Mouse (Mus musculus): ENCODE data around the gene Tspan6. TPM values are rescaled to one million over a fixed set of nuclear protein-coding genes. Genes with fewer than 3 reads are reported as not detected.

Gene Tspan6
- 30.2 and 33.3 TPM in 2 replicates for polyA plus RNA-seq (2016; fragmentation: Nextera tagmentation; extraction: Ambion mirVana)

DNA sequence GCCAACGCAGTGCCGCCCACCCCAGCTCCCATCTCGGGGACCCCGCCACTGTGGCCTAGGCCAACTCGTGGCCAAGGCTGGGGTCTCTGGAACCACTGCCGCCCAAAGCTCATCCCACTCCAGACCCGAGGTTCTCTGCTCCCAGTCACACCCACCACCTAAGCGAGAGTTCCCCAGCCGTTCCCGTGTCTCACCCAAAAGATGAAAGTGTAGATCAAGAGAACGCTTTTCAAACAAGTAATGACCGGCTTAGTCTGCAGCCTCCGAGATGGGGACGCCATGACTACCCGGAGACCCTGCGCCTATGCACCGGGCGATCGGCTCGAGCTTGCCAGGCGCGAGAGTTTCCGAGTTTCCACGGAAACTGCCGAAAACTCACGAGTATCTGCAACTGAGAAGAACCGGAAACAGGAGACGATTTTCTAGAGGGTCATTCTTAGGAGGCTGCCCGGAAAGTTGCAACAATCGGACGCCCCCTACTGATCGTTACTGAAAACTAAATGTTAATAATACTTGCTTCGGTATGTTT is at the start of gene Tspan6:
Tspan6 (minus strand) TSS at position 416 of the 529 bp plus-strand sequence.
- Histone ChIP-seq H3K27ac (no peak within 1 kb of the TSS), H3K27me3 (replicated peaks) (no peaks in the 10 kb centered on the region), H3K4me1 (no peaks in the 10 kb centered on the region), H3K36me3 (no peaks in the 10 kb centered on the region; the same call in 1 of the 2 replicates), H3K4me3 (peak within 1 kb of the TSS; percentile 55), H3K9me3 (replicated peaks) (no peaks in the 10 kb centered on the region), H3K4me2 (peak within 1 kb of the TSS; percentile 69), H3K9ac (peak within 1 kb of the TSS; percentile 65)
- peak; percentile 81 for ATAC-seq
- WGBS (ENCODE audit: insufficient replicate concordance): 13% methylated on average over 31 of the region's 33 CpGs

DNA sequence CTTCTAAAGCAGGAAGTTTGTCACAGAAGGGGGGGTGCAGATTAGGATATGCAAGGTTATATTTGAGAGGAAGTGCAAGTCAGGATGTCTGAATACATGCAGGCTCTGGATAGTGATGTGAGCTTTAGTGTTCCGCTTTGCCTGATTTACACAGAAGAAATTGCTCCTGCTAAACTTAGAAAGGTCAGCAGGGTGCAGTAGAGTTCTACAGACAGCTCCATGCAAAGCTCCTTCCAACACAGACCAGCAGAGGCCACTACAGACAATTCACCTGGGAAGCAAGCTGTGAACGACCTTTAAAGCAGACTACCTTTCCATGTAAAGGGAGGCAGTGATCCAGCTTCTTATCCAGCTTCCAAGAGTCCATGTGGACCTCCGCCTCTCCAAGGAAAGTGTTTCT is 49.2 kb upstream of the Tspan6 start:
- Histone ChIP-seq H3K4me2 (no peak overlapping the region), H3K27me3 (replicated peaks) (no peaks in the 10 kb centered on the region), H3K36me3 (no peaks in the 10 kb centered on the region), H3K4me1 (no peaks in the 10 kb centered on the region), H3K4me3 (no peak overlapping the region), H3K9ac (no peak overlapping the region), H3K27ac (no peak overlapping the region), H3K9me3 (replicated peaks) (no peaks in the 10 kb centered on the region)
- WGBS (ENCODE audit: insufficient replicate concordance): 22% methylated on average over 3 of the region's 3 CpGs
- ATAC-seq: 0 out of 2 replicates have a peak, but pooled peaks have one; percentile 32

DNA sequence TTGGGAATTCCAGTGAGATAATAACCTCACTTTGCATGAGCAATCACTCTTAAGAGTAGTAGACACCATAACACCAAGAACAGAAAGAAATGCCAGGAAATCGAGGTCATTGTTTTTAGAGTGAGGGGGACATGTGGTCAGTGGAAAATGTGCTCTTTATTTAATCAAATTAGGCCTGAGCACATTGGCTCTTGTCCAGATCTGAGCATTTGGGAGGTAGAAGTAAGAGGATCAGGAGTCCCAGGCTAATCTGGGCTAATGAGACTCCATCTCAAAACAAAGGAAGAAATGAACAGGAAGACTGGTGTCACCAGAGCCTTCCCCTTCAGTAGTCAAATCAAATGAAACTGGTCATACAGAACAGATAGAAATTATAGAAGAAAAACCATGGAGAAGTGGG is 41.3 kb upstream of the Tspan6 start:
- Histone ChIP-seq H3K27me3 (replicated peaks) (no peaks in the 10 kb centered on the region), H3K4me3 (no peak overlapping the region), H3K4me1 (no peaks in the 10 kb centered on the region), H3K36me3 (no peaks in the 10 kb centered on the region), H3K27ac (no peak overlapping the region), H3K9ac (no peak overlapping the region), H3K4me2 (no peak overlapping the region), H3K9me3 (replicated peaks) (no peaks in the 10 kb centered on the region)
- no peak for ATAC-seq
- WGBS (ENCODE audit: insufficient replicate concordance): 41% methylated on average over 1 of the region's 1 CpGs

DNA sequence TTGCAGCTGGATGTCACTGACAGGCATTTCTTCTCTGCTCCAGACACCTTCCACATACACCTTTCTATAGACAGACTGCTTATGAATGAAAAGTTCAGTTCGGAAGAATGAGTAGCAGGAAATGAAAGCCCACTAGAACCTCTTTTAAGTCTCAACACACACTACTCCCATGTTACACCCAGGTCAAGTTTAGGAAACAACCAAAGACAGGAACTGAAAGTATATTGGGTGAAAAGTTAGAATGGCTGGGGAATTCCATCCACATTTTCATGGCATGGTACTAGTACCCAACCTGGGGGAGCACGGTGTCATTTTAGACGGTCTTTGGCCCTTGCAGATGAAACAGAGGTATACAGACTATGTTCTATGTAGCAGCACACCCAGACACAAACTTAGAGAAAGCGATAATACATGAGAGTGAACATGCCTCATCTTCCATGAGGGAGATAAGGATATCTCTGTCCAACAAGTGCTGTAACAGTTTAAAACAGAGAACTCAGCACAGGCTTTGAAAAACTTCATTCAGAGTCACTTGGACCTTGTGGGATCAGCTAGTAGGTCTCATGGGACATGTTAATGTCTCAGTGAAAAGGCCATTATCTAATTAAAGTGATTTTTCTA is 38.5 kb upstream of the Tspan6 start:
- Histone ChIP-seq H3K27ac (no peak overlapping the region), H3K27me3 (replicated peaks) (no peaks in the 10 kb centered on the region), H3K36me3 (no peaks in the 10 kb centered on the region), H3K9ac (no peak overlapping the region), H3K4me2 (no peak overlapping the region), H3K4me3 (no peak overlapping the region), H3K4me1 (no peaks in the 10 kb centered on the region), H3K9me3 (replicated peaks) (no peaks in the 10 kb centered on the region)
- 56% methylated on average over 4 of the region's 4 CpGs for WGBS (ENCODE audit: insufficient replicate concordance)
- peak; percentile 71 for ATAC-seq

GRCm38 (mm10) chrX:133931302-133932013 is 33.2 kb upstream of the Tspan6 start:
- Histone ChIP-seq H3K36me3 (no peaks in the 10 kb centered on the region), H3K27ac (no peak overlapping the region), H3K4me1 (no peaks in the 10 kb centered on the region), H3K4me3 (no peak overlapping the region), H3K9me3 (replicated peaks) (no peaks in the 10 kb centered on the region), H3K9ac (no peak overlapping the region), H3K27me3 (replicated peaks) (no peaks in the 10 kb centered on the region), H3K4me2 (no peak overlapping the region)
- 45% methylated on average over 12 of the region's 12 CpGs for whole genome bisulfite sequencing (ENCODE audit: insufficient replicate concordance)
- no peak for ATAC-seq

GRCm38 (mm10) chrX:133926760-133927159 is 28.5 kb upstream of the Tspan6 start:
- Histone ChIP-seq H3K36me3 (no peaks in the 10 kb centered on the region), H3K9ac (no peak overlapping the region), H3K4me3 (no peak overlapping the region), H3K27ac (no peak overlapping the region), H3K9me3 (replicated peaks) (no peaks in the 10 kb centered on the region), H3K4me2 (no peak overlapping the region), H3K4me1 (no peaks in the 10 kb centered on the region), H3K27me3 (replicated peaks) (no peaks in the 10 kb centered on the region)
- 52% methylated on average over 5 of the region's 5 CpGs for WGBS (ENCODE audit: insufficient replicate concordance)
- ATAC-seq: no peak

DNA sequence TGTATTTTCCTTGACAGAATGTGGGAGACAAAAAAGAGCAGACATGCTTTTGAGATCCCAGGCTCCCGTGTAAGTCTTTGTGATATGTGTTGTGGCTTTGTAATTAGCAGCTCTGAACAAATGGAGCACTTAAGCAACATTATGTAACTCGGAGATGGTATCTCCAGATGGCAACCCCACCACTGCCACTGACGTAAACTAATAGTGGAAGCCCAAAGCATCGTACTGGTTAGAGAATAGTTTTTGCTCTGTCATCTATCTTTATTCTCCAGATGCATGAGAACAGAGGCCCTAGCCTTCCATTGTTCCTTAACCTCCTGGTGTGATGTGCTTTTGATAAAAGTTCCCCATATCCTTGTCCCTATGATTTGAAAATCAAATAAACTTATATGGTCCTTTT is 23.0 kb upstream of the Tspan6 start:
- no peak overlapping the region for H3K9ac ChIP-seq
- H3K4me3 ChIP-seq: no peak overlapping the region
- WGBS (ENCODE audit: insufficient replicate concordance): 44% methylated on average over 4 of the region's 4 CpGs

DNA sequence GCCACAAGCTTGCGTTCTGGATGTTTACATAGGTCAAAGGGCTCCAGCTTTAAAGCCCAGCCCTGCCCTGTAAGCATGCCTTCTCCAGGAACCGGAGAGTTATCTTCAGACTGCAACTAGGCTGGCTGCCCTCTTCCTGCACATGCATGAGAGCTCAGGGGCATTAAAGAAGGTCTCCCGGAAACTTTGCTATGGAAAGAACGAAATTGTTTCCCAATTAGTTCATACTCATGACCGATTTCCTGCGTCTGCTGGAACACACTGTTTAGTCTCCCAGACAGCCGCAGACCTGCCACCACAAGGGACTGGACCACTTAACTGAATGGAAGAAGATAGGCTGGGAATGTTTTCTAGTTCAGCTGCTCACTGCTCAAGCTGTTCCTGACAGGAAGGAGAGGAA is 16.0 kb upstream of the Tspan6 start:
- Histone ChIP-seq H3K4me3 (no peak overlapping the region), H3K4me1 (no peaks in the 10 kb centered on the region), H3K27ac (no peak overlapping the region), H3K9ac (no peak overlapping the region), H3K27me3 (replicated peaks) (peaks cover 16% of the 10 kb centered on the region; the same call in 1 of the 2 replicates), H3K36me3 (no peaks in the 10 kb centered on the region), H3K9me3 (replicated peaks) (no peaks in the 10 kb centered on the region), H3K4me2 (no peak overlapping the region)
- 33% methylated on average over 7 of the region's 7 CpGs for WGBS (ENCODE audit: insufficient replicate concordance)
- ATAC-seq: no peak; the same call in 1 of the 2 replicates

More for the DNA sequence above, 23.0 kb upstream of the Tspan6 start:
- H3K9me3 ChIP-seq (replicated peaks): no peaks in the 10 kb centered on the region
- H3K36me3 ChIP-seq: no peaks in the 10 kb centered on the region
- no peak overlapping the region for H3K4me2 ChIP-seq
- H3K27ac ChIP-seq: no peak overlapping the region
- no peak for ATAC-seq
- H3K27me3 ChIP-seq (replicated peaks): no peaks in the 10 kb centered on the region
- no peaks in the 10 kb centered on the region for H3K4me1 ChIP-seq

- no peak overlapping the region for H3K27ac ChIP-seq
- no peak overlapping the region for H3K9ac ChIP-seq
- no peak overlapping the region for H3K4me2 ChIP-seq
- H3K4me1 ChIP-seq: no peaks in the 10 kb centered on the region
- ATAC-seq: no peak
- no peaks in the 10 kb centered on the region for H3K9me3 ChIP-seq (replicated peaks)
- peaks cover 16% of the 10 kb centered on the region; the same call in 1 of the 2 replicates for H3K27me3 ChIP-seq (replicated peaks)
- no peaks in the 10 kb centered on the region for H3K36me3 ChIP-seq
- 69% methylated on average over 3 of the region's 3 CpGs for WGBS (ENCODE audit: insufficient replicate concordance)
- H3K4me3 ChIP-seq: no peak overlapping the region
These were observed 14.8 kb upstream of the Tspan6 start for GRCm38 (mm10) chrX:133913006-133913405.

DNA sequence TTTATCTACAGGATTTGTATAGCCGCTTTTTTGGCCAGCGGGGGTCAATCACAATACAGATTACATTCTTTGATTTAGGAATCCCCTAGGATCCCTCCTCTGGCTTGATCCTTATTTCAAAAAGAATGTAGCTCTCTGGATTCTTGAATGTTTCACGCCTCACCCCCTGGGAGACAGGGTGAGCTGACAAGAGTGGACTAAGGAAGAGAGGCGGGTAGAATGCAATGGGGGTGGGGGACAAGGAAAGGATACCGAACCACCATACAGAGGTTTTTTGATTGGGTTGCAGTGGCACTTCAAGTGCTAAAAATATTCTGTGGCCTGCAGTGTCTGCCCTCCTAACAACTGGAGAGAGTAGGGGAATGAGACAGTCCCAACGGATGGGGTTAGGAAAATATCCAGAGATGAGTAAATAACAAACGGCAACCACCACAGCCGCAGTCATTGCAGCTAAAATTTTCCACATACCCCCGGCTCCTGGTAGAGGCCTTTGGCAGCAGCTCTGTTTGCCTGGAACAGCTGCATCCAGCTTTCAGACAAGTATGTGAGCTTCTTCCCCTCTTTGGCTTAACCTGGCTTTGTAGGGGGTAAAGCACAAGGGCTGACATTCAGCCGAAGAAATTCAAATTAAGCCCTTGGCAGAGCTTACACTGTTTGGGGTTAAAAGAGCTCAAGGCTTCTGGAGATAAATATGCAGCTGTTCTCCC is 13.3 kb upstream of the Tspan6 start:
- Histone ChIP-seq H3K9me3 (replicated peaks) (no peaks in the 10 kb centered on the region), H3K36me3 (no peaks in the 10 kb centered on the region), H3K27ac (no peak overlapping the region), H3K4me1 (no peaks in the 10 kb centered on the region), H3K4me2 (no peak overlapping the region), H3K9ac (no peak overlapping the region), H3K27me3 (replicated peaks) (peaks cover 16% of the 10 kb centered on the region; the same call in 1 of the 2 replicates), H3K4me3 (no peak overlapping the region)
- ATAC-seq: no peak
- 36% methylated on average over 10 of the region's 10 CpGs for WGBS (ENCODE audit: insufficient replicate concordance)

GRCm38 (mm10) chrX:133908261-133908660 is 10.0 kb upstream of the Tspan6 start, which contains the start of gene Srpx2:
Srpx2 (plus strand) TSS chrX:133908426.
- Histone ChIP-seq H3K27me3 (replicated peaks) (peaks cover 15% of the 10 kb centered on the region; the same call in 1 of the 2 replicates), H3K4me1 (no peaks in the 10 kb centered on the region), H3K4me3 (no peak within 1 kb of the TSS), H3K36me3 (no peaks in the 10 kb centered on the region), H3K9ac (no peak within 1 kb of the TSS), H3K4me2 (no peak within 1 kb of the TSS), H3K9me3 (replicated peaks) (no peaks in the 10 kb centered on the region), H3K27ac (no peak within 1 kb of the TSS)
- ATAC-seq: no peak
- WGBS (ENCODE audit: insufficient replicate concordance): 23% methylated on average over 3 of the region's 3 CpGs

DNA sequence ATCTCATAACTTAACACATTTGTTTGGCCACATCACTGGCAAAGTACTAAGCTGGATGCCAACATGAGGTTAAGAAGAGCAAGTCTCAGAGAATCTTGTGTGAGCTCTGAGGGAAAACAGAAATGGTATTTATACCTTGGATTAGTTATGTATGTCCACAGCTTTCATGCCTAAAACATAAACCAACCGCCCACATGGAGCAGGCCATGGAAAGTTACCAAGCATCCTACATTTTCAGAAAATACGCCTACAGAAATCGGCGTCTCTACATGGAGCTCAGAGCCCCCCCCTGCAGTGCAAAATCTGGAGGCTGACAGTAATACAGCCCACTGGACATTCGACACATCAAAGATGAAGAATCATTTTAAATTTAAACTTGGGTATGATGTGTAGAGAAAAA is 10.1 kb downstream of the Tspan6 start:
- Histone ChIP-seq H3K9ac (no peak overlapping the region), H3K36me3 (no peaks in the 10 kb centered on the region), H3K27me3 (replicated peaks) (no peaks in the 10 kb centered on the region), H3K27ac (no peak overlapping the region), H3K9me3 (replicated peaks) (no peaks in the 10 kb centered on the region), H3K4me1 (no peaks in the 10 kb centered on the region), H3K4me2 (no peak overlapping the region), H3K4me3 (no peak overlapping the region)
- no peak for ATAC-seq
- 75% methylated on average over 5 of the region's 5 CpGs for WGBS (ENCODE audit: insufficient replicate concordance)
